Mouse (Mus musculus) kidney, adult 8-10 months (tissue): Measurements from ENCODE around the gene Gm20908.
"Not testable (repeated sequence)": the region's sequence is repeated elsewhere in the genome, so short reads cannot be mapped to it uniquely, and the experiment has no call there.

Experiments
- DNase-seq, 2 experiments: peaks; one replicate each; pipeline ENCODE4 v3.0.0; 2022

Gm20908 gene

DNA sequence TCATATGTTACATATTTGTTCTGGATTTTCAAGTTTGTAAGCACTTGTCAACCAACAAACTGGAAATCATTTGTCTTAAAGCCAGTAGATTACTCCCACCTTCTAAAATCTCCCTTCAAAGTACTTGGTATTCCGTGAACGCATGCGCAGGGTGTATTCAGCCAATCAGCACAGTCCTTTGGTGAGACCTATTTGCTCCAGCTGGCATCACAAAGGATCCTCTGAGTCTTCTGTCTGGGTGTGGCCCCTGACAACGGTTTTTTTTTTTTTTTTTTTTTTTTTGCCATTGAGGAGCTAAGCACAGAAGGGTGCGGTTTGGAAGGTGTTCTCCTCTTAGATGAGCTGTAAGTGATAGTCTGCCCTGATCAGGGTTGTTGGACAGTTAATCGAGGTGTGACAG, at the start of gene Gm20908:
Gene Gm20908, plus strand, starts transcription at position 301 of the 400 bp plus-strand sequence.
- not testable (repeated sequence) for DNase-seq
